Mouse (Mus musculus) megakaryocyte-erythroid progenitor cell, adult 5-6 weeks (primary cell): ENCODE results near the gene Kcnn1. TPM values are rescaled to one million over a fixed set of nuclear protein-coding genes. Genes with fewer than 3 reads are reported as not detected.

ENCODE experiments used
- ATAC-seq: replicated peaks from 2 replicates; pipeline ENCODE4 v1.8.0; 2016; ENCODE audit warnings: mild to moderate bottlenecking, inconsistent platforms; ENCODE audit not compliant: severe bottlenecking, poor library complexity, low FRiP score, low TSS enrichment
- total RNA-seq, 2 experiments: library from RNA; stranded (forward) in 1 of 2; stranded (reverse) in 1 of 2; fragments of 200-1000, 215-1000 nt in 1 of 2; fragments of >200 nt in 1 of 2; fragmentation: Nextera tagmentation in 1 of 2; gene quantifications; 2 replicates each; pipeline ENCODE4 v1.2.3; 2014 to 2017

The Kcnn1 gene
- total RNA-seq, 2 experiments from 2014 or later, result not detected

DNA sequence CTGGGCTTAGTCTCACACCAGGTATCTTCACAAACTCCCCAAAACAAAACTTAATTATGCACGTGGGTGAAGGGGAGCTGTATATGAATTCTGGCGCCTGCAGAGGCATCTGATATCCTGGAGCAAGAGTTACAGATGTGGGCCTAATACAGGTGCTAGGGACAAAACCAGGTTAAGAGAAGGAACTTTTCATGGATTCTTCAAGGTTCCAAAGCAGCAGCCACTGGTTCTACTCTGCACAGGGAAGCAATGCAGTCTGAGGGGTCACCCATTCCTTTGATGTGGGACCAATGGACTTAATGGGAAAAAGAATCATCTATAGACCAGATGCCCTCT, 31.3 kb upstream of the Kcnn1 start:
- no peak for ATAC-seq

DNA sequence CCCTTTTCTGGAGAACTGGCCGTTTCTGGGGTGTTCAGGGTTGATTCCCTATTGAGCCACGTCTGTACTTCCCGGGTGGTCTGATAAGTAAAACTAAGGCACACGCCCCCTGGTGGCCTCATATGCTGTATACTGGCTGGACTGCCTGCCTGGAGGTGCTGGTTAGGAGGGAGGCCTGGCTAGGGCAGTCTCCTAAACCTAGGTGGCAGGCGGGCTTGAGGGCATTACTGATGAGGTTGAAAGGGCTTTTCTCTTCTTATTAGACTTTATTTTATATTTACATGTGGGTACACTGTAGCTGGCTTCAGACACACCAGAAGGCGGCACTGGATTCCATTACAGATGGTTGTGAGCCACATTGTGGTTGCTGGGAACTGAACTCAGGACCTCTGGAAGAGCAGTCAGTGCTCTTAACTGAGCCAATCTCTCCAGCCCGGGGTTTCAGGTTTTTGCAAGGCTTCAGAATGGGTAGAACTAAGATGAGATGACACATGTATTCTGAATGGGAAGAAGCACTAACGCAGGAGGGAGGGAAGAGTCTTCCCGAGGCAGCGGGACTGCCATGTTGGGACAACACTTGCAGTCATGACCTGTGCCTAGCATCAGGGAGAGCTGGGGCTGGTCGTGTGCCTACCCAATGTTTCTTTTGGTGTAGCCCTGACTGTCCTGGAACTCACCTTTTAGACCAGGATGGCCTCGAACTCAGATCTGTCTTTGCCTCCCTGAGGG, 30.8 kb upstream of the Kcnn1 start:
- ATAC-seq, result peak; percentile 43

DNA sequence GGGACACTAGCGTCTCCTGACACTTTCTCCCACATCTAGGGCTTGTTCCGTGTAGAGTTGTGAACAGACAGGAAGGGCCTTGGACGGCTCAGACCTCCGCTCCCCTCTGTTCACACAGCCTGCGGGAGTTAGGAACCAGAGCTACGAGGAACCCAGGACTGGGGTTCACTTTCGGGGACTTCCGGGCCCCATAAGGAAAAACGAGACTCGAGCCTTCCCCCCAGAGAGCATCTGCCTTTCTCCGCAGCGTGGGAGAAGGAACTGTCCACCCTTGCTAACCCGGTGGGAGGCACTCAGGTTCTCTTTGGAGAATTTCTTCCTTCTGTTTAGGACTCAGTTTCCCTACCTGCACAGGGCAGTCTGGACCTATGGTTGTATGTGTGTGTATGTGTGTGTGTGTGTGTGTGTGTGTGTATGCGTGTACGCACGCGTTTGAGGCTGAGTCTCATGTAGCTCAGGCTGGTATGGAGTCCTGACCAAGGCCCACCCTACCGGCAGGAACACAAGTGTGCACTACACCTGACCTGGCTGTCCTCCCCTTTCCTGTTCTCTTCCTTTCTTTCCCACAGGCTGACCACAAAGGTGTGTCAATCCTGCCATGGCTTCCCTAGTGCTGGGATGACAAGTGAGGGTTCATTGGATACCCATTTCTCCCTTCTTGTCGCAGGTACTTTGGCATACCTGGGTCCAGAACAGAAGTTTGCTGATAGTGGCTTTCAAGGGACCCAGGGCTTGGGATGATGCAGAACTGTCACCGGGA, 30.0 kb upstream of the Kcnn1 start:
- ATAC-seq, result no peak

DNA sequence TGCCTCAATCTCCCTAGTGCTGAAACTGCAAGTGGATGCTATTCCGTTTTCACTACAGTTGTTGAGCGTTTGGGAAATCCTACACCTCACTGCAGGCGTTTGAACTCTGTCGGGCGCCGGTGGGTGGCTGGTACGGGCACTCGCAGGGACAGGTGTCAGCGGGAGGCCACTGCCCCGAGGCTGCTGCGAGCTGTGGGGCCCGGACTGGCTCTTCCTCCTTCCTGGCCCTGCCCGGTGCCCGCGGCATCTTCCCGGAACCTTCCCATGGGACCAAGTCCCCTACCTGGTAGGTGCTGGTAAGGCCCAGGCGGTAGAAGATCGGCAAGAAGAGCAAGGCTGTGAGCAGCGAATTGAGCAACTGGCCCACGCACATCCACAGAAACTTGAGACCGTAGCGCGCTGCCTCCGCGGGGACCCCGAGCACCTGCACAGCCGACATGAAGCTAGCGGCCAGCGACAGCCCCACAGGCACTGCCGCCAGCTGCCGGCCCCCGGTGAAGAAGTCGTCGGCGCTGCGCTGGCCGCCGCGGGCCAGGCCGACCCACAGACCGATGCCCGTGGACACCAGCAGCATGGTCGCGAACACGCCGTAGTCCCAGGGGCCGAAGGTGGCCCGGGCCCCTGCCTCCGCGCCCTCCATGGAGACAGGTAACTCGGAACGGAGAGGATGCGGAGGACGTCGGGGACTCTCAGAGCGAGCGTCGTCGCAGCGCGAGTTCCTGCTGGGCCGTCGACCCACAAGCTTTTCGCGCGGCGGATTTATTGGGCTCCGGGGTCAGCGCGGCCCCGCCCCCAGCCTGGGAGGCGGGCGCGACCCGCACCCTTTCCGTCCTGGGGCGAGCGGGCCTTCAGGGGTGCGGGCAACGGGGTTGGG, 29.2 kb upstream of the Kcnn1 start, which contains the start of gene Slc5a5:
Gene Slc5a5 (minus strand): TSS at position 736 of the 874 bp plus-strand sequence.
- ATAC-seq, result no peak

DNA sequence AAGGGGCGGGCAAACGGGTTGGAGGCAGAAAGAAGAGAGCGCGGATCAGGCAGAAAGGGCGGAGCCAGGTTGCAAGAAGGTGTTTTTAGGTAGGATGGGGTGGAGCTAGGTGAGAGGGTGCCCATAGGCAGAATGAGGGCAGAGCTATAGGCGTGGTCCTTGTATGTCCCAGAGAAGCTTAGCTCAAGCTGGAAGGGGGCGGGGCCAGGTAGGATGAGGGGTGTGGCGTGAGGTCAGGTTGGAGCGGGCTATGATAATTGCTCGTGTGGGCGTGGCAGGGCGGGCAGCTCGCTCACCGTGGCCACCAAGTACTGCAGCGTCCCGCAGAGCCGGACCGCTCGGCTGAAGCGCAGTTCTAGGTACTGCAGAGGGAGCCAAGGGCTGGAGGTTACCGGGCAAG, 28.3 kb upstream of the Kcnn1 start:
- peak; percentile 18 for ATAC-seq

DNA sequence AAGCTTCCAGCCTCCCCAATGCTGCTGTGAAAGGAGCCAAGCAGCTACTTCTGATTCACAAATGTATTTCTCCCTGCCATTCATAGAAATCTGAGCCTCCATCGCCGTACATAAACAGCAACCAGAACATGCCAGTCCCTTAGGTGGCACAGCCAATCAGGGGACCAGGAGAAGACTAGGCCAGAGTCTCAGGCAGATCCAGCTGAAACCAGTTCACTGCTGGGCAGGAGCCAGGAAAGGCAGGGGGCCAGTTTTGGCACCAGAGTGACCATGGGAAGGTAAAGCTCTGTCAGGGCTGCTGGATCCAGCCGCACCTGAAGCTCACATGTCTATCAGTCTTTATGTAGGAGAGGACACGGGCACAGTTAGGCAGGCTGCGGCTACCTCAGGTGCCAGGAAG, 27.6 kb upstream of the Kcnn1 start:
- no peak for ATAC-seq

DNA sequence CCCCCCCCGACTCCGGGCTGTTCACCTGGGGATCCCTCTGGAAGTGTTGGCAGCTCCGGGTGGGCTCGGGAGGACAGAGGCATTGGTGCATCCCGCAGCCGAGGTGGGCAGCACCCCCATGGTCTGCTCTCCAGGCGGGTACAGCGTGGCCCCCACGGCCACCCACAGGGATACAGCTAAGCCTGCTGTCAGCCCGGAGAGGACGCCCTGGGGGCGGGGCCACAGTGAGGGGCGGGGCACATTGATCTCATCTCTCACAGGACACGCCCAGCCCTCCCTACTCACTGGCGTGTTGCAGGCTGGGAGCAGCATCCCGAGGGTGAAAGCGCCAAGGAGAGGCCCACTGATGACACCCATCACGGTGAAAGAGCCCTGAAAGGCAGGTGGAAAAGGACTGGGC, 24.6 kb upstream of the Kcnn1 start:
- peak; percentile 59; the same call in 1 of the 2 replicates for ATAC-seq

DNA sequence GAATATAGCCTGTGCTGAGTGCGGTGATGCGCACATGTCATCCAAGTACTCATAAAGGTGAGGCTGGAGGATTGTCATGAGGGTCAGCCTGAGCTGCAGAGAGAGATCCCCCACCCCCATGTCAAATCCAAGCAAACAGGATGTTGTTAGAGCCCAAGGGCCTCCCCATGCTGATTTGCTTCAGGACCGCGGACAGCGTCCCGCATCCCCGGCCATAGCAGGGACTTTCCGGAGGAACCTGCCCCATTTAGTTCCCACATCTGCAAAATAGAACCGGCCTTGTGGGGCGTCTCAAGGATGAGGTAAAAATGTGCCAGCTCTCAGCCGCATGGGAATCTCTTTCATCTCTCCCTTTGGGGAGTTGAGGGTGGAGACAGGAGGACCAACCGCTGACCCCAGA, 22.6 kb upstream of the Kcnn1 start:
- no peak for ATAC-seq

DNA sequence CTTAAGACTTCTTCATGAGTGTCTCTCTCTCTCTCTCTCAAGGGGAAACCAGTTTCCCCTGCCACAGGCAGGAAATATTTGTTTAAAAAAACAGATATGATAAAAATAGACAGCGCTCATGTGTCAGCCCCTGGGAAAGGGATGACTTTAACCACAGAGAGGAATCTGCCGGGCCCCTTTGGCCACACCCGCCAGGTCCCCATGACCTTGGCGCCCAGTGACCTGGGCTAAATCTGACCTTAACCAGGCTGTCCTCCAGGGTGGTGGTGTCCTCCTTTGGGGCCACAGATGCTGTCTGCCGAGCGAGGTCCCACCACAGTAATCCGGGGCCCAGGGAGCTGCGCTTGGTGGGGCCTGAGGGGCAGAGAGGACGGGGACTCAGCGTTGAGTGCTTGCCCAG, 21.6 kb upstream of the Kcnn1 start:
- no peak for ATAC-seq

DNA sequence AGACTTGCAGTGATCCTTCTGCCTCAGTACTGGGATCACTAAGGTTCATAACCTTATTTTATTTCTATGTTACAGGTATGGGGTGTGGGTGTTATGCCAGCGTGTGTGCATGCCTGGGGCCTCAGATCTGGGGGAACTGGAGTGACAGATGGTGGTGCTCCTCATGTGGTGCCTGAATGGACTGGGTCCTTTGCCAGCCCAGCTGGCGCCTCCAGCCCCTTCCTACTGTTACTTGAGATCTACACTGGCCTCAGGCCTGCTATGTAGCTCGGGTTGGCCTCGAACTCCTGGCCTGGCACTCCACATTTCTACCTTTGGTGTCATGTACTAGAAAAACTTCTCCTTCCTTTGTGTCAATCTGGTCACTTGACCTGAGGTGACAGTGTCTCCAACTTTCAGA, 21.1 kb upstream of the Kcnn1 start:
- ATAC-seq, result no peak

DNA sequence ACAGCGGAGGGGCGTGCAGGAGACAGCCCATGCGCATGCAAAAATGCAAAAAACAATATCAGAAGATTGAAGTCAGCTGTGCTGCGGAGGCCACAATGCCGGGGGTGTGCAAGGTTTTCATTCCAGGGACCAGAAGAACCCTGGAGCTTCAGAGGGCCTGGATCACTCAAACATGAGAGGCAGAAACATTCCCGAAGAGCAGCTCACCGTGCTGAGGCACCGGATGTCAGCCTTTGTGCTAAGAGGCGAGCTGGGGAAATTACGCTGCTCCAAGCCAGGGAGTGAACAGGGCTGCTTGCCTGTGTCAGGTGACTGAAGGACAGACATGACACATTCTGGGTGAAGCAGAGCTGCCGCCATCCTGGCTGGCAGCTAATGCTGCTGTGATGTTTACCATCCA, 17.5 kb upstream of the Kcnn1 start:
- no peak for ATAC-seq

DNA sequence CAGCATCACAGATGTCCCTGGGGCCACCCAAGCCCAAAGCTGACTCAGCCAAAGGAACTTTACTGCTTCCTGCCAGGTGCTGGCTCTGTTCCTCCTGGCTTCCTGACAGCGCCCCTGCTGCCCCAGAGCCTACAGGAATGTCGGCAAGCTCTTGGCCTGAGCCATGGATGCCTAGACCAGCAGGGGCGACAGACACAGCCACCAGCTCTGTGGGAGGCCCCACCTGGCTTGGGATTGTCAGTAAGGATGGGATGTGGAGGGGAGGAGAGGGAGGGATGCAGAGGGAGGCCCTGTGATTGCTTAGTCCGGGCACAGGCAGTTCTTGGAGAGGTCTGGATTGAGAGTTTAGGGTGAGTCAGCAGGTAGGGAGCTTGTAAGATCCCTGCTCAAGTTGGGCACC, 17.1 kb upstream of the Kcnn1 start:
- ATAC-seq, result no peak

DNA sequence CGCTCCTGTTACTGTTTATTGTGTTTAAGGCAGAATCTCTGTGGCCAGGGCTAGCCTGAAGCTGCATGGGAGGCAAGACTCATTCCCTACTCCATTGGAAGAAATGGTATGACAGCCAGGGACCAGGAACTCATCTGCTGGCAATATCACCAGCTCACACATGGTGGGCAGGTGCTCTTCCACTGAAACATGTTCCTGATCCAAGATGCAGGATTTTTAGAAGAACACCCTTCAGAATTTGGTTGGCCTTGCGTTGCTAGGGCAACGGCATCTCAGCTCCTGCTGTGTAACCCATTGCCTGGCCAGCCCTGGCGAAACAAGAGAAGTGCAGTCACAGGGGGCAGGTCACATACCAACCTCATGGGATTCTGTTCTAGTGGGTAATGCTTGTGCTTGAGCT, 16.4 kb upstream of the Kcnn1 start:
- no peak for ATAC-seq

DNA sequence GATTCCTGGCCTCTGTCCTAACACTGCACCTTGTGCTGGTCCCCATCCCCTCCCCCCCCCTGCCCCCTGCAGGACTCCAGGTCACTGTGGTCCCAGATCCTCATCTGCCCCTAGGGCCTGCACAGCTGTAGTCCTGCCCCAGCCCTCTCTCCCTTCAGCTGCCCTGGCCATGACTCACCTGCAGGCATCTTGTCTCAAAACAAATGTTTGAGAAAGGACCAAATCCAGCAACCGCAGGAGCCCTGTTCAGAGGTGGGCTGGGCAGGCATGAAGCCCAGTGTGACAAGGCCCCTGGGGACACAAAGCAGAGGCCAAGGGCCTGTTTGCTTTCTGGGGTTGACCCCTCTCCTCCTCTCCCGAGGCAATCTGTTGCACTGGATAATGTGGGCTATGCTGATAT, 15.1 kb upstream of the Kcnn1 start:
- no peak for ATAC-seq

DNA sequence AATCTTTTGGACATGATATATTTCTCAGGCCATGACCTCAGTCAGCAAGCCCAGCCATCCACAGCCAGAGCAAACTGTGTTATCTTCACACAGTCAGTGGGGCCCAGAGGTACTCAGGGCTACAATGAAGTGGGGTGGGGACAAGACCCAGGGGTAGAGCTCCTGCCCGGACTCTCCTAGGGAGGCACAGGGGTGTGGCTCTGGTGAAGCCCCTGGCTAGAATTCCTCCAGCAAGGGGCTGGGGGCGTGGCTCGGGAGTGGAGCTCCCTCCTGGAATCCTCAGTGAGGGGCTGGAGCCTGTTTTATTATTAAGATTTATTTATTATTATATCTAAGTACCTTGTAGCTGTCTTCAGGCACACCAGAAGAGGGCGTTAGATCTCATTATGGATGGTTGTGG, 13.3 kb upstream of the Kcnn1 start:
- ATAC-seq, result no peak

DNA sequence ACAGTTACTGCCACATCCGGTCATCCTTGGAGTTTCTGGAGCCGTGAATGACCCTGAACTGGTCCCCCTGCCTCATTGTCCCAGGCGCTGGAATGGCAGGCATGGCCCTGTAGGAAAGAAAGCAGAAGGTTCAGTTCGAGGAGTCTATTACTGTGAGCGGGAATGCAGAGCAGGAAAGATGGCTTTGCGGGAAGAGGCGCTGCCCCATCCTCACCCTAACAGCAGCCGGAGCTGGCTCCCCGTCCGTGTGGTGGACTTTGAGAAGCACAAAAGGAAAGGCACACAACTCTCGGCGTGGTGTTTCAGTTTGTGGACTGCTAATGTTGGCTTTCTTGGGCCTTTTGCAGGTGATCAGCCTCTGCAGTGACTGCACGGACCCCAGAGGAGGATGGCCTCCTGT, 11.4 kb upstream of the Kcnn1 start:
- no peak for ATAC-seq

DNA sequence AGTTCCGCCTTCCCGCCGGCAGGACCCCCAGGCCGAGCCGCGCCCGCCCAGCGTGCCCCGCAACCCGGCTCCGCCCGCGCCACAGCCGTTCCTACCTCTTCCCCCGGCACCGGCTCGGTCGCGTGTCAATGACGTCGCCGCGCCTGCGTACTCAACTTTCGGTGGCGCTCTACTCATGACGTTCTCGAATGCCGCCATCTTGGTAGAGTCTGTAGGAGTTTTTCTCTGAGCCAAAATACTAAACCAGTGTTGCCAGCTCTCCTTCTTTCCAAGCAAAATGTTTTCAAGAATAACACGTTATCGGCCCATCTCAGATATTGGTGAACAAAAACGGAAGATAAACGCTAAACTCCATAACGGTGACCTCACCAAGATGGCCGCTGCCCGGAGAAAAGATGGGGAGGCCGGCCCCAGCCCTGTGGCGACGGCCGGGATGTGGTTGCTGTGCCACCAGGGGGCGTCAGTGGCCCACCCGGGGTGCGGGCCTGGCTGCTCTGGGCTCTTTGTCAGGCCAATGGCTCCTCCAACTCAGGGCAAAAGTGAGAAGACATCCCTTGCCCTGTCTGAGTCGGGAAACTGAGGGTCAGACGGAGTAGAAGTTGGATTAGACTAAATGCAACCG, 10.4 kb upstream of the Kcnn1 start, which contains the start of gene Ccdc124:
Gene Ccdc124 (minus strand): TSS at position 572 of the 622 bp plus-strand sequence.
- ATAC-seq, result peak; percentile 74

DNA sequence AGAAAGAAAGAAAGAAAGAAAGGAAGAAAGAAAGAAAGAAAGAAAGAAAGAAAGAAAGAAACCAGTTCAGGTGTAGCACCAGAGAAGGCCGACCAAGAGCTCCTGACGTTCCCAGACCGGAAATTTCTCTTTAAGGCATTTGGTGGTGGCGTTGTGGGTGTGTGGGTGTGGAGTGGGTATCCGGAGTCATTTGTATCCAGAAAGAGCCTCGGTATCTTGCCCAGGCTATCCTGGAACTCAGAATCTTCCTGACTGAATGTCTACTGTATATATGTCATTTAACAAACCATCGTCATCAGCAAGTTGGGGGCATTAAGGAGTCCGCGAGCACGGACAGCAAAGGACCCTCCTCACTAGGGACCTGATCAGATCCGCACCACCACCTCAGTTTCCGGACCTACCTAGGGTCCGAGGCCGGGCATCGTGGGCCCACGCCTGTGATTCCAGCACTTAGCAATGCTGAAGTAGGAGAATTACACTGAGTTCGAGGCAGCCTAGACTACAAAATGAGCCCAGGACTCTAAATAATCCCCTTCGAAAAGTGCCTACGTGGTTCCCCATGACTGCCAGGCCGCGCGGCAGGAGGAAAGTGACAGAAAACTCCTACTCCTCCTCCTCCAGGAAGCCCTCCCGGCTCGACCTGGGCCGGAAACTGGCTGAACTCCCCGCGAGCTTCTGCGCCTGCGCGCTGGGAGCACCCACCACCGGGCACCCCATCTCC, 9.7 kb upstream of the Kcnn1 start:
- ATAC-seq, result no peak

DNA sequence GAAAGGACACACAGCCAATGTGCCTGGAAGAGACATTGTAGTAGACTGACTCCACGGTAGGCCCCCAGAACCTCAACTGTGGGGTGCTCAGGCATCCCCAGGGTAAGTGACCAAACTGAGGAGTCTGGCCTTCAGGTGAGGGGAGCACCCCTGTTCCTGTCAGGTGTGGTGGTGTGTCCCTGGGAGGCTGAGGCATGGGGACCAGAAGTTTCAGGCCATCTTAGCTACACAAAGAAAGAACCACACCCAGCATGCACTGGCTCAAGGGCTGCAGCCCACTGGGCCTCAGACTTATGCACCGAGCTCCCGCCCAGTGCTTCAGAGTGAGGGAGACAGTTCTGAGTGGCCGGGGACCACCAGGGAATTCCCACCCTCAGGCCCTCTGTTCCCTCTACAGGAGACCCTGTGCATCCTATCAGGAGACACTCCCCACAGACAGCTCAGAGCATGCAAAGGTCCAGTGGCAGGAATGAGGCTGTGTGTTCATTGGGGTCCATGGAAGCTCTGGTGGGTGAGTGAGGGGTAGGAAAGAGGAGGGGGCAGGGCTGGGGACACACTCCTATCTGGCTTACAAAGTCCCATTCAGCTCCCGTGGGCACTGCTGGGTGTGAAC, 8.2 kb upstream of the Kcnn1 start:
- ATAC-seq, result no peak
